Mouse (Mus musculus): Measurements from ENCODE around the gene Mst1r. TPM values are rescaled to one million over a fixed set of nuclear protein-coding genes. Genes with fewer than 3 reads are reported as not detected.

The Mst1r gene
- polyA plus RNA-seq, 1 experiment from 2014 or later, result 0.80 TPM

- ATAC-seq (ENCODE audit: low FRiP score, low TSS enrichment), result 0 out of 2 replicates have a peak, but pooled peaks have one; percentile 56
- WGBS, result 43% methylated on average over 7 of the region's 7 CpGs
Measured at GRCm38 (mm10) chr9:107923021-107923420, 16.3 kb downstream of the Mst1r start.

DNA sequence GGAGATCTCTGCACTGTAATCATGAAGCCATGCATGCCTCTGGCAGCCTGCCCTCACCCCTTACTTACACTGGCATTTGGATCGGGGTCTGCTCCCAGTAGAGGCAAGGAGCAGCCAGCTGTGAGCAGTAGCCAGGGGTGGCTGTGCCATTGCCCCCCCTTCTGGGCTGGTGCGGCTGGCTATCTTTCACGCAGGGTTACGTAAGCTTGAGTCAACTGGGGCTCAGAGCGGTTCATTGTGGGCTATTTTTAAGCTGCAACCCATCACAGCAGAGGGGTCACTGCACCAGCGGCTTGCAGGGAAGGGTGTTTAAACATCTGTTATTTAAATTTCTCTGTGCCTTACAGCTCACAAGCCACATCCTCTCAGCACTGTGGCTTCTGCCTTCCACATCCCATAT is 17.3 kb downstream of the Mst1r start:
- Histone ChIP-seq H3K4me3 (ENCODE audit: low read length) (no peak overlapping the region), H3K4me2 (replicated peaks; ENCODE audit: low read depth, low read length) (no peak overlapping the region), H3K9me3 (ENCODE audit: control insufficient read depth, low read length) (no peaks in the 10 kb centered on the region), H3K4me1 (ENCODE audit: control insufficient read depth, insufficient read depth, low read length) (no peaks in the 10 kb centered on the region), H3K9ac (ENCODE audit: low read depth, low read length) (no peak overlapping the region), H3K27me3 (ENCODE audit: control insufficient read depth, insufficient read depth, low read length) (no peaks in the 10 kb centered on the region), H3K36me3 (ENCODE audit: control insufficient read depth, insufficient read depth, low read length) (no peaks in the 10 kb centered on the region), H3K27ac (ENCODE audit: low read depth, low read length) (no peak overlapping the region)
- no peak for ATAC-seq (ENCODE audit: low FRiP score, low TSS enrichment)
- 55% methylated on average over 6 of the region's 6 CpGs for WGBS

More at GRCm38 (mm10) chr9:107923021-107923420, 16.3 kb downstream of the Mst1r start:
- no peak overlapping the region for H3K4me3 ChIP-seq (ENCODE audit: low read length)
- H3K27me3 ChIP-seq (ENCODE audit: control insufficient read depth, insufficient read depth, low read length), result no peaks in the 10 kb centered on the region
- no peak overlapping the region for H3K27ac ChIP-seq (ENCODE audit: low read depth, low read length)
- H3K9me3 ChIP-seq (ENCODE audit: control insufficient read depth, low read length), result no peaks in the 10 kb centered on the region
- no peak overlapping the region for H3K4me2 ChIP-seq (replicated peaks; ENCODE audit: low read depth, low read length)
- 0 out of 2 replicates have a peak, but pooled peaks cover 4% of the 10 kb centered on the region for H3K4me1 ChIP-seq (ENCODE audit: control insufficient read depth, insufficient read depth, low read length)
- H3K9ac ChIP-seq (ENCODE audit: low read depth, low read length), result no peak overlapping the region
- no peaks in the 10 kb centered on the region for H3K36me3 ChIP-seq (ENCODE audit: control insufficient read depth, insufficient read depth, low read length)

DNA sequence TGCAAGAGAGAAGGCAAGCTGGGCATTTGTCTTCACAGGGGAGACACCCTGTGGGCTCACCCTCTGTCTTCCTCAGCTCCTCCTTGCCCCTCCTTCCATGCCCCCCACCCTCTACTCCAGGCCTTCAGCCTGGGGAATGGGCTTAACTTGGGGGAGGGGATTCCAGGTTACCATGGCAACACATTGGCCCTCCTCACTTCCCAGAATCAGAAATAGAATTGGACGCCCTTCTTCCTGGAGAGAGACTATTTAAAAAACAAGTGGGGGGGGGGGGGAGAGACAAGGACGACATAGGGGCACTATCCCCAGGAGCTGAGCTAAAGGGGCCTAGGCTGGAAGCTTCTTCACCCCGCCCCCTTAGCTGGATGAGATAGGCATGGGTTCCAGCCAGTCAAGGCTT is 18.6 kb downstream of the Mst1r start:
- Histone ChIP-seq H3K27me3 (ENCODE audit: control insufficient read depth, insufficient read depth, low read length) (no peaks in the 10 kb centered on the region), H3K4me2 (replicated peaks; ENCODE audit: low read depth, low read length) (no peak overlapping the region), H3K4me3 (ENCODE audit: low read length) (no peak overlapping the region), H3K27ac (ENCODE audit: low read depth, low read length) (no peak overlapping the region), H3K9me3 (ENCODE audit: control insufficient read depth, low read length) (no peaks in the 10 kb centered on the region), H3K4me1 (ENCODE audit: control insufficient read depth, insufficient read depth, low read length) (no peaks in the 10 kb centered on the region), H3K9ac (ENCODE audit: low read depth, low read length) (no peak overlapping the region), H3K36me3 (ENCODE audit: control insufficient read depth, insufficient read depth, low read length) (no peaks in the 10 kb centered on the region)
- 37% methylated on average over 3 of the region's 3 CpGs for WGBS
- ATAC-seq (ENCODE audit: low FRiP score, low TSS enrichment), result no peak

- no peak for ATAC-seq (ENCODE audit: low FRiP score, low TSS enrichment)
- no peak overlapping the region for H3K4me3 ChIP-seq (ENCODE audit: low read length)
- no peaks in the 10 kb centered on the region for H3K36me3 ChIP-seq (ENCODE audit: control insufficient read depth, insufficient read depth, low read length)
- H3K27ac ChIP-seq (ENCODE audit: low read depth, low read length), result no peak overlapping the region
- no peak overlapping the region for H3K9ac ChIP-seq (ENCODE audit: low read depth, low read length)
- H3K4me1 ChIP-seq (ENCODE audit: control insufficient read depth, insufficient read depth, low read length), result no peaks in the 10 kb centered on the region
- no peak overlapping the region for H3K4me2 ChIP-seq (replicated peaks; ENCODE audit: low read depth, low read length)
- no peaks in the 10 kb centered on the region for H3K27me3 ChIP-seq (ENCODE audit: control insufficient read depth, insufficient read depth, low read length)
- H3K9me3 ChIP-seq (ENCODE audit: control insufficient read depth, low read length), result no peaks in the 10 kb centered on the region
- 42% methylated on average over 9 of the region's 9 CpGs for WGBS
Measured at GRCm38 (mm10) chr9:107926920-107927420, 20.3 kb downstream of the Mst1r start.

GRCm38 (mm10) chr9:107927749-107928148 is 21.1 kb downstream of the Mst1r start:
- no peak for ATAC-seq (ENCODE audit: low FRiP score, low TSS enrichment)
- H3K9me3 ChIP-seq (ENCODE audit: control insufficient read depth, low read length), result no peaks in the 10 kb centered on the region
- no peaks in the 10 kb centered on the region for H3K27me3 ChIP-seq (ENCODE audit: control insufficient read depth, insufficient read depth, low read length)
- no peaks in the 10 kb centered on the region for H3K4me1 ChIP-seq (ENCODE audit: control insufficient read depth, insufficient read depth, low read length)
- H3K4me2 ChIP-seq (replicated peaks; ENCODE audit: low read depth, low read length), result no peak overlapping the region
- H3K36me3 ChIP-seq (ENCODE audit: control insufficient read depth, insufficient read depth, low read length), result no peaks in the 10 kb centered on the region
- 0 out of 2 replicates have a peak overlapping the region, but pooled peaks have one; percentile 2 for H3K27ac ChIP-seq (ENCODE audit: low read depth, low read length)
- no peak overlapping the region for H3K9ac ChIP-seq (ENCODE audit: low read depth, low read length)
- H3K4me3 ChIP-seq (ENCODE audit: low read length), result no peak overlapping the region
- 76% methylated on average over 5 of the region's 5 CpGs for WGBS

DNA sequence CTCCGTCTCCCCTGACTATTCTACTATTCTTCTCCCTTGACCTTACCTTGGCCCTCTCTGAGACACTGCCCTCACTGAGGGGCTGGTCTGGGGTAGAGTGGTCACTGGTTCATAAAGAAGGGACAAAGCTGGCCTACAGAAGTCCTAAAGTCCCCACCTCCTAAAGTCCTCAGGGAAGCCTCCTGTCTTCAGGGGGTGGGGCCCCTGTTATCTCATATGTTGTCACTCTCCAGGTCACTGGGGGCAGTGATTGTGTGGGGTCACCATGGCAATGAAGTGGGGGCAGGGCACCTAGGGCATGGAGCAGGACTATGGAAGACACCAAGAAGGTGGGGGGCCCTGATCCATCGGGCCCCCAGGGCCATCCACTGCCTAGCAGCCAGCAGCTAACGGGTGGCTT is 21.5 kb downstream of the Mst1r start, which contains the start of gene Actl11:
Gene Actl11 (plus strand): TSS at position 301 of the 400 bp plus-strand sequence.
- ATAC-seq (ENCODE audit: low FRiP score, low TSS enrichment), result no peak
- Histone ChIP-seq H3K4me1 (ENCODE audit: control insufficient read depth, insufficient read depth, low read length) (no peaks in the 10 kb centered on the region), H3K4me3 (ENCODE audit: low read length) (no peak within 1 kb of the TSS), H3K36me3 (ENCODE audit: control insufficient read depth, insufficient read depth, low read length) (no peaks in the 10 kb centered on the region), H3K27me3 (ENCODE audit: control insufficient read depth, insufficient read depth, low read length) (no peaks in the 10 kb centered on the region), H3K9me3 (ENCODE audit: control insufficient read depth, low read length) (no peaks in the 10 kb centered on the region), H3K27ac (ENCODE audit: low read depth, low read length) (0 out of 2 replicates have a peak within 1 kb of the TSS, but pooled peaks have one; percentile 2), H3K9ac (ENCODE audit: low read depth, low read length) (no peak within 1 kb of the TSS), H3K4me2 (replicated peaks; ENCODE audit: low read depth, low read length) (no peak within 1 kb of the TSS)
- 80% methylated on average over 3 of the region's 3 CpGs for WGBS

DNA sequence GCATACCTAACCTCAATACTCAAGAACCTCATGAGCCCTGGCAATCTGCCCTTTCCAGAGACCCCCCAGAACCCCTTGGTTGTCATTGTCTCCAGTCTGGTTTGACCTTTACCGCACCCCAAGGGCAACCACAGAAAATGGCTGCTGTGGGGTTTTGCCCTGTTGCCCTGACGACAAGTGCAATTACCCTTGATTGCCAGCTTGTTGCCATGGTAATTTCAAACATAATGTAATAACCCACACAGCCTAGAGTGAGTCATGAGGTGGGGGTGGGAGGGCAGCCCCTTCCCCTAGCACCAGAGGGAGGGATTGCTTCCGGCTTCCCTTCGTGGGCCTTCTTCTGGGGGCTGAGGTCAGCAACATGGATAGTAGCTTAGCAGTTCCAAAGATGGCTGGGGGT is 25.5 kb downstream of the Mst1r start:
- Histone ChIP-seq H3K4me1 (ENCODE audit: control insufficient read depth, insufficient read depth, low read length) (peaks cover 10% of the 10 kb centered on the region; the same call in 1 of the 2 replicates), H3K4me2 (replicated peaks; ENCODE audit: low read depth, low read length) (no peak overlapping the region), H3K9ac (ENCODE audit: low read depth, low read length) (no peak overlapping the region), H3K27me3 (ENCODE audit: control insufficient read depth, insufficient read depth, low read length) (peaks cover 16% of the 10 kb centered on the region), H3K4me3 (ENCODE audit: low read length) (no peak overlapping the region), H3K27ac (ENCODE audit: low read depth, low read length) (no peak overlapping the region), H3K36me3 (ENCODE audit: control insufficient read depth, insufficient read depth, low read length) (no peaks in the 10 kb centered on the region), H3K9me3 (ENCODE audit: control insufficient read depth, low read length) (no peaks in the 10 kb centered on the region)
- WGBS, result 64% methylated on average over 4 of the region's 4 CpGs
- ATAC-seq (ENCODE audit: low FRiP score, low TSS enrichment), result no peak

DNA sequence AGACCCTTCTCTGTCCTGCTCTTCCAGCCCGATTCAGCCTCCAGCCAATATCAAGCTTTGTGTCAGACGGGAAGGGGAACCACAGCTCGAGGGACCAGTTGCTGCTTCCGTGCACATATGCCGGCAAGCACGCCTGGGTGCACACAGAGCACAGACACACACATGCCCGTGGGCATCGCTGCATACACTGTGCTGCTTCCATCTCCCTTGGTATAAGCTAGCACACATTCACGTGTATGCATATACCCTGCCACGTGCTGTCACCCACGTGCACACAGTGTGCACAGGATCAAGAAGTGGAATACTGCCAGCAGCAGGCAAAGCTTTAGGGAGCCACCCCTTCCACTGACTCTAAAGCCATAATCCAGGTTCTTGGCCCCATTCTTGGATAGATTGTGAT is 27.5 kb downstream of the Mst1r start:
- no peak overlapping the region for H3K4me2 ChIP-seq (replicated peaks; ENCODE audit: low read depth, low read length)
- H3K27me3 ChIP-seq (ENCODE audit: control insufficient read depth, insufficient read depth, low read length), result peaks cover 19% of the 10 kb centered on the region
- H3K9me3 ChIP-seq (ENCODE audit: control insufficient read depth, low read length), result no peaks in the 10 kb centered on the region
- no peak overlapping the region for H3K27ac ChIP-seq (ENCODE audit: low read depth, low read length)
- no peaks in the 10 kb centered on the region for H3K36me3 ChIP-seq (ENCODE audit: control insufficient read depth, insufficient read depth, low read length)
- 81% methylated on average over 11 of the region's 11 CpGs for WGBS
- peaks cover 10% of the 10 kb centered on the region; the same call in 1 of the 2 replicates for H3K4me1 ChIP-seq (ENCODE audit: control insufficient read depth, insufficient read depth, low read length)
- no peak overlapping the region for H3K4me3 ChIP-seq (ENCODE audit: low read length)
- no peak for ATAC-seq (ENCODE audit: low FRiP score, low TSS enrichment)
- H3K9ac ChIP-seq (ENCODE audit: low read depth, low read length), result no peak overlapping the region

- Histone ChIP-seq H3K4me3 (ENCODE audit: low read length) (peak within 1 kb of the TSS; percentile 49), H3K27ac (ENCODE audit: low read depth, low read length) (no peak within 1 kb of the TSS), H3K36me3 (ENCODE audit: control insufficient read depth, insufficient read depth, low read length) (no peaks in the 10 kb centered on the region), H3K4me1 (ENCODE audit: control insufficient read depth, insufficient read depth, low read length) (peaks cover 10% of the 10 kb centered on the region; the same call in 1 of the 2 replicates), H3K4me2 (replicated peaks; ENCODE audit: low read depth, low read length) (peak within 1 kb of the TSS; percentile 93), H3K9me3 (ENCODE audit: control insufficient read depth, low read length) (no peaks in the 10 kb centered on the region), H3K9ac (ENCODE audit: low read depth, low read length) (peak within 1 kb of the TSS; percentile 50), H3K27me3 (ENCODE audit: control insufficient read depth, insufficient read depth, low read length) (peaks cover 19% of the 10 kb centered on the region)
- no peak for ATAC-seq (ENCODE audit: low FRiP score, low TSS enrichment)
- WGBS, result 9% methylated on average over 3 of the region's 3 CpGs
Measured at GRCm38 (mm10) chr9:107935374-107935773, 28.7 kb downstream of the Mst1r start, which contains the start of gene Camkv. Gene Camkv, plus strand, starts transcription at chr9:107935674.

Data from kidney, embryonic 14.5 days (tissue).